8 mouse cellular contexts compared by ENCODE assay signal in genomic region chr10:39731736-39732265, GRCm38 (mm10). TPM values are rescaled to one million over a fixed set of nuclear protein-coding genes. Genes with fewer than 3 reads are reported as not detected.
DNase-seq lines count a peak whose midpoint lies in the region; ATAC-seq and TF ChIP-seq lines count a peak whose summit lies in the region.

Gene Rev3l (plus strand): TSS chr10:39732118.

- no peaks in the 10 kb centered on the region for H3K36me3 ChIP-seq in hindbrain, embryonic 11.5 days (ENCODE audit: control insufficient read depth, insufficient read depth, low read length)
- H3K36me3 ChIP-seq in lung, postnatal 0 days (ENCODE audit: insufficient read depth, low read length) = no peaks in the 10 kb centered on the region

- peak; percentile 87 for ATAC-seq in hindbrain, embryonic 11.5 days (ENCODE audit: low FRiP score)
- ATAC-seq in lung, postnatal 0 days = peak; percentile 75

- DNase-seq in NIH3T3 (ENCODE audit: low read depth) = peak; percentile 97
- DNase-seq in cerebellum, postnatal 10 days = peak; percentile 98
- peak; percentile 88 to 91 for DNase-seq in frontal cortex, postnatal 10 days (ENCODE audit: low spot score in 2 of 2)
- peak; percentile 97 for DNase-seq in hindbrain, embryonic 11.5 days (ENCODE audit: low spot score)
- DNase-seq in layer of hippocampus, postnatal 10 days (ENCODE audit: low spot score in 2 of 2) = peak; percentile 91 to 96
- DNase-seq in lung, postnatal 0 days (ENCODE audit: low spot score) = peak; percentile 94
- peak; percentile 61 for DNase-seq in ovary, postnatal 10 days (ENCODE audit: low spot score)
- DNase-seq in thymus, postnatal 0 days (ENCODE audit: low spot score) = peak; percentile 95

- H3K4me3 ChIP-seq in hindbrain, embryonic 11.5 days (ENCODE audit: low read depth, low read length) = peak within 1 kb of the TSS; percentile 88
- H3K4me3 ChIP-seq in lung, postnatal 0 days (ENCODE audit: low read depth, low read length) = peak within 1 kb of the TSS; percentile 74

- TF ChIP-seq CTCF in lung, postnatal 0 days (IDR thresholded peaks at IDR 0.05) = no peak

- H3K9ac ChIP-seq in hindbrain, embryonic 11.5 days (ENCODE audit: low read depth, low read length) = peak within 1 kb of the TSS; percentile 95
- H3K9ac ChIP-seq in lung, postnatal 0 days (replicated peaks; ENCODE audit: low read depth) = peak within 1 kb of the TSS; percentile 78

- H3K27me3 ChIP-seq in hindbrain, embryonic 11.5 days (ENCODE audit: control insufficient read depth, insufficient read depth, low read length) = no peaks in the 10 kb centered on the region
- H3K27me3 ChIP-seq in lung, postnatal 0 days (replicated peaks; ENCODE audit: insufficient read depth, low read length) = no peaks in the 10 kb centered on the region

- no peak for TF ChIP-seq EP300 in lung, postnatal 0 days (IDR thresholded peaks at IDR 0.05)

- under 1% methylated on average over 39 of the region's 64 CpGs for WGBS in hindbrain, embryonic 11.5 days
- WGBS in lung, postnatal 0 days = 1% methylated on average over 39 of the region's 64 CpGs

- H3K4me2 ChIP-seq in hindbrain, embryonic 11.5 days (replicated peaks; ENCODE audit: low read depth, low read length) = peak within 1 kb of the TSS; percentile 55
- peak within 1 kb of the TSS; percentile 64 for H3K4me2 ChIP-seq in lung, postnatal 0 days (replicated peaks; ENCODE audit: low read depth, low read length)

- no peaks in the 10 kb centered on the region for H3K9me3 ChIP-seq in hindbrain, embryonic 11.5 days (ENCODE audit: control insufficient read depth, low read length)
- H3K9me3 ChIP-seq in lung, postnatal 0 days (ENCODE audit: low read length) = no peaks in the 10 kb centered on the region

- H3K4me1 ChIP-seq in hindbrain, embryonic 11.5 days (replicated peaks; ENCODE audit: control insufficient read depth, insufficient read depth, low read length) = no peaks in the 10 kb centered on the region
- peaks cover 6% of the 10 kb centered on the region; the same call in 1 of the 2 replicates for H3K4me1 ChIP-seq in lung, postnatal 0 days (ENCODE audit: insufficient read depth, low read depth, low read length)

- peak within 1 kb of the TSS; percentile 99 for H3K27ac ChIP-seq in hindbrain, embryonic 11.5 days (ENCODE audit: low read depth, low read length)
- H3K27ac ChIP-seq in lung, postnatal 0 days (ENCODE audit: low read length) = peak within 1 kb of the TSS; percentile 100

RNA-seq across cellular contexts. Expression of gene Rev3l, which starts in this region (rescaled TPM):
- 17.2 and 23.7 TPM in 2 replicates for polyA plus RNA-seq in hindbrain, embryonic 11.5 days (2014; fragmentation: Nextera tagmentation; extraction: Ambion mirVana)
- 10 to 100 TPM; 83.2 to 85.6 TPM for total RNA-seq in layer of hippocampus, postnatal 10 days (2021)
- polyA plus RNA-seq in lung, postnatal 0 days (2015; fragmentation: Nextera tagmentation; extraction: Ambion mirVana) = 12.9 and 13.5 TPM in 2 replicates
- 12.4 and 13.2 TPM in 2 replicates for polyA plus RNA-seq in thymus, postnatal 0 days (2015; fragmentation: Nextera tagmentation; extraction: Ambion mirVana)

Comparison
In these comparisons a context has a peak if more than half of its experiments do, and no peak if none do; other contexts are left out.
1. Peak in every context shown above with its lines: DNase-seq, ATAC-seq, H3K4me3 ChIP-seq and H3K27ac ChIP-seq.